Mouse (Mus musculus) G1E (cell line): ENCODE data around the gene Casp3. TPM values are rescaled to one million over a fixed set of nuclear protein-coding genes. Genes with fewer than 3 reads are reported as not detected.

Experiments used
- ATAC-seq: 2 replicates; pipeline ENCODE4 v1.8.0; 2016; ENCODE audit warnings: mild to moderate bottlenecking; ENCODE audit not compliant: insufficient number of reproducible peaks, poor library complexity, low FRiP score, severe bottlenecking; ENCODE audit errors: extremely low read depth
- DNase-seq: peaks from one replicate; pipeline ENCODE4 v3.0.0; 2012; ENCODE audit warnings: low spot score
- H3K27me3 ChIP-seq: 2 replicates; pipeline ENCODE4 v1.6.1; 2012; ENCODE audit warnings: mild to moderate bottlenecking, low read length, inconsistent platforms; ENCODE audit not compliant: insufficient read depth
- H3K36me3 ChIP-seq: replicated peaks from 2 replicates; pipeline ENCODE3; 2012; ENCODE audit warnings: mild to moderate bottlenecking, inconsistent platforms
- H3K4me1 ChIP-seq: 2 replicates; pipeline ENCODE4 v1.6.1; 2012; ENCODE audit warnings: low read depth, low read length, inconsistent platforms, mixed read lengths; ENCODE audit not compliant: insufficient read depth
- H3K4me3 ChIP-seq: 2 replicates; pipeline ENCODE4 v1.5.1; 2012; ENCODE audit warnings: low read depth, mild to moderate bottlenecking, inconsistent platforms, low read length, moderate library complexity, mixed read lengths
- H3K9me3 ChIP-seq: replicated peaks from 2 replicates; pipeline ENCODE4 v1.6.1; 2012; ENCODE audit warnings: inconsistent platforms
- CTCF ChIP-seq: IDR thresholded peaks from 2 replicates; pipeline ENCODE4 v1.5.1; 2012; ENCODE audit warnings: low read depth, low read length, inconsistent platforms, mixed read lengths
- GATA1 ChIP-seq: IDR thresholded peaks from 2 replicates; pipeline ENCODE4 v1.6.1; 2012; ENCODE audit warnings: borderline replicate concordance, low read length, inconsistent platforms, mixed read lengths
- GATA2 ChIP-seq: IDR thresholded peaks from 2 replicates; pipeline ENCODE4 v1.6.1; 2012; ENCODE audit warnings: low read depth, low read length, inconsistent platforms, borderline replicate concordance
- POLR2AphosphoS5 ChIP-seq: IDR thresholded peaks from 2 replicates; pipeline ENCODE4 v1.6.1; 2012; ENCODE audit warnings: low read depth, low read length, inconsistent platforms; ENCODE audit not compliant: insufficient replicate concordance
- TAL1 ChIP-seq: conservative IDR thresholded peaks from 2 replicates; pipeline ENCODE4 v1.6.1; 2012; ENCODE audit warnings: low read depth, low read length, inconsistent platforms, mixed read lengths
- polyA plus RNA-seq: library from polyadenylated mRNA; stranded (reverse); fragments of >175 nt; gene quantifications from 2 replicates; pipeline ENCODE4 v1.2.3, GENCODE M21; 2012
- total RNA-seq, 2 experiments: library from RNA; stranded (forward) in 1 of 2; stranded (reverse) in 1 of 2; fragments of 200-1000 nt in 1 of 2; fragments of >200 nt in 1 of 2; fragmentation: Nextera tagmentation in 1 of 2; gene quantifications; 2 replicates each; pipeline ENCODE4 v1.2.3; 2014 to 2017

The Casp3 gene
- total and polyA plus RNA-seq, 3 experiments: 38.8 to 390 (median 102) TPM

GRCm38 (mm10) chr8:46593772-46594171 lies 23.3 kb upstream of the Casp3 start:
- Histone ChIP-seq H3K4me1 (peaks cover 75% of the 10 kb centered on the region), H3K9me3 (no peaks in the 10 kb centered on the region), H3K27me3 (no peaks in the 10 kb centered on the region), H3K36me3 (peaks cover 62% of the 10 kb centered on the region), H3K4me3 (no peak overlapping the region; the same call in 1 of the 2 replicates)
- DNase-seq: no peak
- ATAC-seq: no peak
- TF ChIP-seq TAL1 (no peak), CTCF (no peak), POLR2AphosphoS5 (no peak), GATA2 (no peak), GATA1 (no peak)

GRCm38 (mm10) chr8:46595593-46595992 lies 21.5 kb upstream of the Casp3 start:
- peaks cover 73% of the 10 kb centered on the region for H3K4me1 ChIP-seq
- no peak overlapping the region for H3K4me3 ChIP-seq
- DNase-seq: peak; percentile 26
- TF ChIP-seq CTCF (no peak), GATA2 (no peak), TAL1 (no peak; the same call in 1 of the 2 replicates)
- H3K36me3 ChIP-seq: peaks cover 66% of the 10 kb centered on the region
- peak; percentile 88 for ATAC-seq
- no peaks in the 10 kb centered on the region for H3K9me3 ChIP-seq
- H3K27me3 ChIP-seq: no peaks in the 10 kb centered on the region

DNA sequence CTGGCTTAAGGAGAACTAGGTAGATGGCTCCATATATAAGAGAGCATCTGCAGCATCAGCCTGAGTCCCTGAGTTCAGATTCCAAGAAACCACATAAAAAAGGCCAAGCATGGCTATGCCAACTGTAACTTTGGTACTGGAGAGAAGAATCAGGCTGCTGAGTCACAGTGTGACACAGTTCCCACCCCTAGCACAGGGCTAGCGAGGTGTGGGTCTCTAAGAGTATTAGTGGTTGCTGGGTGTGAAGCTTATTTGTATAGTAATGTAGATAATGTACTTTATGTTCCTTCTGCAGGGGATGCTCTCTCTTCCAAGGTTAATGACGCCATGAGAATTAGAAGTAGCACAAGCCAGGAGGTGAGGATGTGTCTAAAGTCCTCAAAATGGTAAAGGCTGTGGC lies 20.6 kb upstream of the Casp3 start:
- DNase-seq (no peak), ATAC-seq (no peak)
- H3K4me3 ChIP-seq: no peak overlapping the region
- no peaks in the 10 kb centered on the region for H3K9me3 ChIP-seq
- no peak for TF ChIP-seq POLR2AphosphoS5
- TF ChIP-seq GATA2: no peak
- TF ChIP-seq GATA1: no peak
- no peak for TF ChIP-seq CTCF
- TF ChIP-seq TAL1: no peak
- peaks cover 76% of the 10 kb centered on the region for H3K4me1 ChIP-seq
- peaks cover 70% of the 10 kb centered on the region for H3K36me3 ChIP-seq
- no peaks in the 10 kb centered on the region for H3K27me3 ChIP-seq

DNA sequence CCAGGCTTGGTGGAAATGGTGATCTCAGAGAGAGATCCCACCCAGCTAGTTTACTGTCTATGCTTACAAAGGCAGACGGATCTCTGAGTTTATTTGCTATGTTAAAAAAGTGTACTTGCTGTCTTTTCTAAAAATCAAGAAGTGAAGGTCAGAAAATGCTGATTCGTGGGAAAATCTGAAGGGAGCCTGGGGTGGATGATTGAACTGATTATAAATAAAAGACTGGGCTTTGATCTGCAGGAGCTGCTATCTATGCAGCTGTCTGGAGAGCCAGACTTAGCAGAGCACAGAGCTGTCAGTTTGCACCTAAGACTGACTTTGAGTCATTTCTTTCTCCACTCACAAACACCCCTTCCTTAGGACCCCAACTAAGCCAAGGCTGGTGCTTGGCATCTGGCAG lies 19.7 kb upstream of the Casp3 start:
- no peaks in the 10 kb centered on the region for H3K9me3 ChIP-seq
- DNase-seq (no peak), ATAC-seq (no peak)
- no peak for TF ChIP-seq GATA2
- no peak for TF ChIP-seq CTCF
- TF ChIP-seq TAL1: no peak
- no peak for TF ChIP-seq POLR2AphosphoS5
- no peak for TF ChIP-seq GATA1
- peaks cover 73% of the 10 kb centered on the region for H3K4me1 ChIP-seq
- no peaks in the 10 kb centered on the region for H3K27me3 ChIP-seq
- peaks cover 72% of the 10 kb centered on the region for H3K36me3 ChIP-seq
- H3K4me3 ChIP-seq: no peak overlapping the region

- H3K4me1 ChIP-seq: peaks cover 71% of the 10 kb centered on the region
- no peak for TF ChIP-seq TAL1
- no peak for TF ChIP-seq GATA2
- no peak for TF ChIP-seq CTCF
- no peak for TF ChIP-seq POLR2AphosphoS5
- TF ChIP-seq GATA1: no peak
- DNase-seq (no peak), ATAC-seq (no peak)
- H3K4me3 ChIP-seq: no peak overlapping the region
- peaks cover 73% of the 10 kb centered on the region for H3K36me3 ChIP-seq
- H3K9me3 ChIP-seq: no peaks in the 10 kb centered on the region
- H3K27me3 ChIP-seq: no peaks in the 10 kb centered on the region
These were observed 19.0 kb upstream of the Casp3 start for GRCm38 (mm10) chr8:46598114-46598513.

GRCm38 (mm10) chr8:46598753-46599152 lies 18.3 kb upstream of the Casp3 start:
- no peak for ATAC-seq
- Histone ChIP-seq H3K4me3 (no peak overlapping the region; the same call in 1 of the 2 replicates), H3K9me3 (no peaks in the 10 kb centered on the region), H3K27me3 (no peaks in the 10 kb centered on the region), H3K4me1 (peaks cover 65% of the 10 kb centered on the region), H3K36me3 (peaks cover 71% of the 10 kb centered on the region)
- no peak for TF ChIP-seq POLR2AphosphoS5
- TF ChIP-seq GATA1: no peak
- TF ChIP-seq GATA2: no peak
- TF ChIP-seq CTCF: no peak
- no peak for TF ChIP-seq TAL1
- no peak for DNase-seq
